In the genomic region with DNA sequence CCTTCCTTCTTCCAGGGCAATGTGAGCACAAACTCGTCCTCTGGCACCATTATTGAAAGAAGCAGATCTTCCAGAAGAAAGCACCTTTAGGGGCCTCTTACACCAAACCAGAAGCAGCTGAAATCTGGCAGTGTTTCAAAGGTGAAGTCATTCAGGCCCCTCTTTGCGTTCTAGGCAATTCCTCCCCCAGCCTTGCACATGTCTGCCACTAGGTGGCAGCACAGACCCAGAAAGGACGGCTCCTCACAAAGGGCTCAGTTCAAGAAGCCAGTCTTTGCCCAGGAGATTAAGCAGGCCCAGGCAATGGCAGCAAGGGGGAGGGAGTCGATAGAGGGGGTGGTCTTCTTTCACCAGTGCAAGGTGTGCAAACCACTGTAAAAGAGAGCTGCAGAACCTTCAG, we compare ENCODE assay signal across 9 mouse cellular contexts. TPM values are rescaled to one million over a fixed set of nuclear protein-coding genes. Genes with fewer than 3 reads are reported as not detected.
DNase-seq lines count a peak whose midpoint lies in the region; ATAC-seq and TF ChIP-seq lines count a peak whose summit lies in the region.
"Had no signal": no experiment of that assay in that cellular context is flagged by ENCODE, and none has a peak within 500 bp of the region (broad histone marks: within the 10 kb centered on the region; RNA-seq: fewer than 3 reads in every experiment).

No protein-coding gene starts in this region.

- H3K27ac ChIP-seq in CH12.LX (ENCODE audit: insufficient read depth, low read depth), result no peak overlapping the region; the same call in 1 of the 2 replicates
- no peak overlapping the region for H3K27ac ChIP-seq in heart, embryonic 12.5 days (ENCODE audit: poor library complexity, severe bottlenecking)
- H3K27ac ChIP-seq in kidney, postnatal 0 days, result no peak overlapping the region
- H3K27ac ChIP-seq in liver, embryonic 13.5 days, result no peak overlapping the region
- H3K27ac ChIP-seq in neural tube, embryonic 12.5 days, result no peak overlapping the region
- H3K27ac ChIP-seq in testis, adult 2 months (ENCODE audit: control insufficient read depth, insufficient read depth, low read depth, low read length), result no peak overlapping the region
- H3K27ac ChIP-seq: liver, embryonic 15.5 days had no signal

- peaks cover 46 to 58% of the 10 kb centered on the region in 2 experiments for H3K36me3 ChIP-seq in CH12.LX (replicated peaks in 1 of 2; ENCODE audit: control insufficient read depth in 1 of 2, insufficient read depth in 1 of 2, low read length in 1 of 2)
- peaks cover 44% of the 10 kb centered on the region for H3K36me3 ChIP-seq in heart, embryonic 12.5 days
- 0 out of 2 replicates have a peak, but pooled peaks cover 6% of the 10 kb centered on the region for H3K36me3 ChIP-seq in kidney, postnatal 0 days (ENCODE audit: insufficient read depth, low read length)
- H3K36me3 ChIP-seq in liver, embryonic 13.5 days, result peaks cover 7% of the 10 kb centered on the region; the same call in 1 of the 2 replicates
- peaks cover 10% of the 10 kb centered on the region; the same call in 1 of the 2 replicates for H3K36me3 ChIP-seq in neural tube, embryonic 12.5 days
- H3K36me3 ChIP-seq in testis, adult 2 months (ENCODE audit: control insufficient read depth, insufficient read depth, low read length), result no peaks in the 10 kb centered on the region
- H3K36me3 ChIP-seq: liver, embryonic 15.5 days had no signal

- peak; percentile 91 to 97 for TF ChIP-seq CTCF in CH12.LX (conservative IDR thresholded peaks at IDR 0.05 in 1 of 2, IDR thresholded peaks at IDR 0.05 in 1 of 2; ENCODE audit: low read depth in 2 of 2, low read length in 2 of 2)
- TF ChIP-seq CTCF in brain, embryonic 14.5 days (IDR thresholded peaks at IDR 0.05; ENCODE audit: borderline replicate concordance, extremely low read depth, insufficient read depth, insufficient read length), result peak; percentile 99
- TF ChIP-seq CTCF in kidney, postnatal 0 days (IDR thresholded peaks at IDR 0.05; ENCODE audit: low read depth), result peak; percentile 99
- peak; percentile 97 for TF ChIP-seq CTCF in testis, adult 2 months (IDR thresholded peaks at IDR 0.05; ENCODE audit: control insufficient read depth, insufficient read depth, insufficient replicate concordance, low read depth, low read length)

- TF ChIP-seq EP300 in CH12.LX (IDR thresholded peaks at IDR 0.05; ENCODE audit: low read length), result no peak

- peaks cover 31% of the 10 kb centered on the region for H3K79me2 ChIP-seq in CH12.LX (replicated peaks; ENCODE audit: control insufficient read depth, extremely low read depth, insufficient read depth, poor library complexity, severe bottlenecking)

- peak overlapping the region; percentile 92; the same call in 1 of the 2 replicates for H3K9ac ChIP-seq in CH12.LX (ENCODE audit: insufficient read depth, low read depth)
- H3K9ac ChIP-seq in heart, embryonic 12.5 days, result no peak overlapping the region
- H3K9ac ChIP-seq in kidney, postnatal 0 days (ENCODE audit: low read depth, low read length), result no peak overlapping the region
- H3K9ac ChIP-seq in liver, embryonic 13.5 days, result no peak overlapping the region
- no peak overlapping the region for H3K9ac ChIP-seq in neural tube, embryonic 12.5 days
- H3K9ac ChIP-seq: liver, embryonic 15.5 days had no signal

- TF ChIP-seq RAD21 in CH12.LX (IDR thresholded peaks at IDR 0.05; ENCODE audit: low read depth, low read length), result peak; percentile 98

- dilution Hi-C loops in CH12.LX (cut with MboI; ENCODE audit: extremely low pct_ligation_motif_present, extremely low pct_unique_long_range_greater_than_20kb, low sequenced_read_pairs), result no loop called here

- H3K9me3 ChIP-seq in CH12.LX (replicated peaks; ENCODE audit: low read length), result no peaks in the 10 kb centered on the region
- no peaks in the 10 kb centered on the region for H3K9me3 ChIP-seq in heart, embryonic 12.5 days (replicated peaks)
- H3K9me3 ChIP-seq in kidney, postnatal 0 days (replicated peaks; ENCODE audit: low read length), result no peaks in the 10 kb centered on the region
- H3K9me3 ChIP-seq in liver, embryonic 13.5 days (replicated peaks), result no peaks in the 10 kb centered on the region
- no peaks in the 10 kb centered on the region for H3K9me3 ChIP-seq in neural tube, embryonic 12.5 days
- H3K9me3 ChIP-seq: liver, embryonic 15.5 days had no signal

- H3K4me1 ChIP-seq in CH12.LX (ENCODE audit: control insufficient read depth in 1 of 2, insufficient read depth in 2 of 2), result peaks cover 16 to 68% of the 10 kb centered on the region in 2 experiments
- H3K4me1 ChIP-seq in heart, embryonic 12.5 days (replicated peaks), result peaks cover 63% of the 10 kb centered on the region
- 0 out of 2 replicates have a peak, but pooled peaks cover 6% of the 10 kb centered on the region for H3K4me1 ChIP-seq in kidney, postnatal 0 days (replicated peaks; ENCODE audit: insufficient read depth, low read length)
- peaks cover 82% of the 10 kb centered on the region for H3K4me1 ChIP-seq in liver, embryonic 13.5 days (replicated peaks)
- H3K4me1 ChIP-seq in neural tube, embryonic 12.5 days, result peaks cover 27% of the 10 kb centered on the region
- H3K4me1 ChIP-seq in testis, adult 2 months (ENCODE audit: control insufficient read depth, insufficient read depth, low read length), result peaks cover 10% of the 10 kb centered on the region

- TF ChIP-seq POLR2A in CH12.LX (IDR thresholded peaks at IDR 0.05; ENCODE audit: low read depth, low read length), result peak; percentile 49
- TF ChIP-seq POLR2A in brain, embryonic 14.5 days (IDR thresholded peaks at IDR 0.05; ENCODE audit: borderline replicate concordance, extremely low read depth, insufficient read depth, insufficient read length, poor library complexity, severe bottlenecking), result no peak
- TF ChIP-seq POLR2A in testis, adult 2 months (IDR thresholded peaks at IDR 0.05; ENCODE audit: control insufficient read depth, low read depth, low read length), result no peak

- peak overlapping the region in 2 of 3 experiments; percentile 77 to 92 for H3K4me3 ChIP-seq in CH12.LX (replicated peaks in 1 of 3; ENCODE audit: low read depth in 2 of 3, low read length in 2 of 3, poor library complexity in 1 of 3)
- H3K4me3 ChIP-seq in heart, embryonic 12.5 days, result peak overlapping the region; percentile 83; the same call in 1 of the 2 replicates
- no peak overlapping the region for H3K4me3 ChIP-seq in kidney, postnatal 0 days (replicated peaks; ENCODE audit: low read depth, low read length)
- no peak overlapping the region for H3K4me3 ChIP-seq in liver, embryonic 13.5 days (replicated peaks)
- no peak overlapping the region for H3K4me3 ChIP-seq in neural tube, embryonic 12.5 days
- no peak overlapping the region for H3K4me3 ChIP-seq in testis, adult 2 months (ENCODE audit: control insufficient read depth, low read depth, low read length)
- H3K4me3 ChIP-seq: liver, embryonic 15.5 days had no signal

- ATAC-seq in erythroblast, adult 5-6 weeks (replicated peaks; ENCODE audit: low FRiP score, poor library complexity, severe bottlenecking), result peak; percentile 77
- no peak for ATAC-seq in heart, embryonic 12.5 days (ENCODE audit: insufficient number of reproducible peaks, low FRiP score)
- no peak for ATAC-seq in kidney, postnatal 0 days (replicated peaks; ENCODE audit: low FRiP score, low read depth)
- ATAC-seq in liver, embryonic 13.5 days (ENCODE audit: low read depth), result no peak
- 0 out of 2 replicates have a peak, but pooled peaks have one; percentile 10 for ATAC-seq in neural tube, embryonic 12.5 days (ENCODE audit: low FRiP score, low read depth)

- H3K4me2 ChIP-seq in CH12.LX (ENCODE audit: insufficient read depth, low read depth, poor library complexity, severe bottlenecking), result peak overlapping the region; percentile 41
- peak overlapping the region; percentile 91; the same call in 1 of the 2 replicates for H3K4me2 ChIP-seq in heart, embryonic 12.5 days
- H3K4me2 ChIP-seq in kidney, postnatal 0 days (ENCODE audit: low read length), result no peak overlapping the region; the same call in 1 of the 2 replicates
- no peak overlapping the region for H3K4me2 ChIP-seq in liver, embryonic 13.5 days
- H3K4me2 ChIP-seq in neural tube, embryonic 12.5 days (replicated peaks), result peak overlapping the region; percentile 95
- H3K4me2 ChIP-seq: liver, embryonic 15.5 days had no signal

- H3K27me3 ChIP-seq in CH12.LX (replicated peaks), result peaks cover 1% of the 10 kb centered on the region
- no peaks in the 10 kb centered on the region for H3K27me3 ChIP-seq in heart, embryonic 12.5 days (replicated peaks)
- no peaks in the 10 kb centered on the region for H3K27me3 ChIP-seq in kidney, postnatal 0 days (ENCODE audit: insufficient read depth, low read length)
- H3K27me3 ChIP-seq in liver, embryonic 13.5 days, result peaks cover 50% of the 10 kb centered on the region
- H3K27me3 ChIP-seq in neural tube, embryonic 12.5 days (replicated peaks), result peaks cover 17% of the 10 kb centered on the region
- H3K27me3 ChIP-seq in testis, adult 2 months (ENCODE audit: control insufficient read depth, insufficient read depth, low read length), result peaks cover 2% of the 10 kb centered on the region

- DNase-seq in CH12.LX (ENCODE audit: extremely low read depth), result peak; percentile 93
- DNase-seq in brain, embryonic 14.5 days (ENCODE audit: low read depth), result peak; percentile 97
- DNase-seq in kidney, postnatal 0 days (ENCODE audit: low spot score), result peak; percentile 96
- peak; percentile 53 for DNase-seq in liver, embryonic 13.5 days

- in situ Hi-C loops in CH12.LX (cut with MboI; ENCODE audit: low pct_ligation_motif_present, low pct_unique_long_range_greater_than_20kb, low sequenced_read_pairs), result loop anchor here (5.0 to 10.0 kb wide), 2 partner anchors 215 to 307 kb away; no protein-coding TSS in a partner anchor

- 0% methylated on average over 4 of the region's 4 CpGs for WGBS in heart, embryonic 12.5 days
- 0% methylated on average over 4 of the region's 4 CpGs for WGBS in kidney, postnatal 0 days
- 2% methylated on average over 4 of the region's 4 CpGs for WGBS in liver, embryonic 13.5 days (ENCODE audit: insufficient replicate concordance)
- 0% methylated on average over 4 of the region's 4 CpGs for WGBS in neural tube, embryonic 12.5 days

RNA-seq across cellular contexts. Expression of a gene that starts 4.3 kb away (rescaled TPM):
- total RNA-seq in CH12.LX (2012; rRNA removed) (99.4 and 146 TPM in 2 replicates), CH12.LX (2014; rRNA removed) (33.5 and 42.4 TPM in 2 replicates)
- polyA plus RNA-seq in CH12.LX (2012; ENCODE audit: insufficient read length, low read depth), result 255 and 299 TPM in 2 replicates
- polyA plus RNA-seq in brain, embryonic 14.5 days (2012; rRNA removed), result 125 and 131 TPM in 2 replicates
- total RNA-seq in erythroblast, adult 5-6 weeks (2015; ENCODE audit: low replicate concordance), result 12.5 and 314 TPM in 2 replicates
- 4.1 and 5.3 TPM in 2 replicates for total RNA-seq in erythroblast, adult 5-6 weeks (2017; ENCODE audit: low replicate concordance)
- polyA plus RNA-seq in heart, embryonic 12.5 days (2016; fragmentation: Nextera tagmentation; extraction: Ambion mirVana), result 650 and 669 TPM in 2 replicates
- polyA plus RNA-seq in kidney, postnatal 0 days (2015; fragmentation: Nextera tagmentation; extraction: Ambion mirVana), result 364 and 419 TPM in 2 replicates
- 109 and 129 TPM in 2 replicates for polyA plus RNA-seq in liver, embryonic 13.5 days (2015; fragmentation: Nextera tagmentation; extraction: Ambion mirVana)
- 399 and 445 TPM in 2 replicates for polyA plus RNA-seq in neural tube, embryonic 12.5 days (2016; fragmentation: Nextera tagmentation; extraction: Ambion mirVana)
- polyA plus RNA-seq in testis, adult 2 months (2012; rRNA removed), result 4.0 and 4.3 TPM in 2 replicates

RNA-seq across cellular contexts. Expression of a gene that starts 38.3 kb away (rescaled TPM):
- 8.9 and 12.4 TPM in 2 replicates for total RNA-seq in CH12.LX (2012; rRNA removed)
- total RNA-seq in CH12.LX (2014; rRNA removed), result 11.5 and 11.8 TPM in 2 replicates
- 18.6 and 20.8 TPM in 2 replicates for polyA plus RNA-seq in CH12.LX (2012; ENCODE audit: insufficient read length, low read depth)
- 11.6 and 12.1 TPM in 2 replicates for polyA plus RNA-seq in brain, embryonic 14.5 days (2012; rRNA removed)
- total RNA-seq in erythroblast, adult 5-6 weeks (2015; ENCODE audit: low replicate concordance), result 0.96 and 1.3 TPM in 2 replicates
- 1.6 and 1.8 TPM in 2 replicates for total RNA-seq in erythroblast, adult 5-6 weeks (2017; ENCODE audit: low replicate concordance)
- 9.1 and 9.2 TPM in 2 replicates for polyA plus RNA-seq in heart, embryonic 12.5 days (2016; fragmentation: Nextera tagmentation; extraction: Ambion mirVana)
- polyA plus RNA-seq in kidney, postnatal 0 days (2015; fragmentation: Nextera tagmentation; extraction: Ambion mirVana), result 2.6 and 2.8 TPM in 2 replicates
- polyA plus RNA-seq in liver, embryonic 13.5 days (2015; fragmentation: Nextera tagmentation; extraction: Ambion mirVana), result 1.0 and 1.4 TPM in 2 replicates
- polyA plus RNA-seq in neural tube, embryonic 12.5 days (2016; fragmentation: Nextera tagmentation; extraction: Ambion mirVana), result 7.9 and 8.3 TPM in 2 replicates
- polyA plus RNA-seq in testis, adult 2 months (2012; rRNA removed), result 5.6 and 6.7 TPM in 2 replicates

Comparison
In these comparisons a context has a peak if more than half of its experiments do, and no peak if none do; other contexts are left out.
1. H3K4me2 ChIP-seq: peak in CH12.LX (single experiment), heart, embryonic 12.5 days (single experiment) and neural tube, embryonic 12.5 days (single experiment); none in kidney, postnatal 0 days (single experiment) and liver, embryonic 13.5 days (single experiment).
2. H3K4me3 ChIP-seq: peak in CH12.LX (2 of 3) and heart, embryonic 12.5 days (single experiment); none in kidney, postnatal 0 days (single experiment), liver, embryonic 13.5 days (single experiment), neural tube, embryonic 12.5 days (single experiment) and testis, adult 2 months (single experiment).
3. ATAC-seq: peak in erythroblast, adult 5-6 weeks (single experiment) and neural tube, embryonic 12.5 days (single experiment); none in heart, embryonic 12.5 days (single experiment), kidney, postnatal 0 days (single experiment) and liver, embryonic 13.5 days (single experiment).
4. RNA of a gene that starts 4.3 kb away (polyA plus RNA-seq): 650 to 669 TPM in heart, embryonic 12.5 days, 399 to 445 TPM in neural tube, embryonic 12.5 days, 364 to 419 TPM in kidney, postnatal 0 days, 255 to 299 TPM in CH12.LX, 125 to 131 TPM in brain, embryonic 14.5 days and 109 to 129 TPM in liver, embryonic 13.5 days; 4.0 to 4.3 TPM in testis, adult 2 months; every median in the first group is over 10 times any median in the second.
5. Peak in every context shown above with its lines, with median percentiles within 50 percentile points of each other: DNase-seq and CTCF ChIP-seq.